Mouse (Mus musculus) bone marrow, adult 2 months (tissue): ENCODE measurements around the gene Krt75.

Source experiments
- CTCF ChIP-seq: fragments of 200-500 bp; IDR thresholded peaks from 2 replicates; pipeline ENCODE4 v1.5.1; 2011; ENCODE audit warnings: low read length, control low read depth; ENCODE audit not compliant: control insufficient read depth, insufficient read depth
- POLR2A ChIP-seq: fragments of 200-500 bp; IDR thresholded peaks from 2 replicates; pipeline ENCODE4 v1.6.1; 2011; ENCODE audit warnings: low read depth, mild to moderate bottlenecking, control low read depth, low read length, borderline replicate concordance; ENCODE audit not compliant: control insufficient read depth

- TF ChIP-seq POLR2A (no peak), CTCF (no peak)
These were observed 23.1 kb downstream of the Krt75 start, which contains the start of gene Krt82 for GRCm38 (mm10) chr15:101550567-101550966.
